ENCODE assay signal across 27 mouse cellular contexts in genomic region chr1:39292001-39292400, GRCm38 (mm10).
A peak's percentile ranks its signal among the peaks of the same experiment; 100 is the strongest.
DNase-seq lines count a peak whose midpoint lies in the region; ATAC-seq and TF ChIP-seq lines count a peak whose summit lies in the region.
"Had no signal": no experiment of that assay in that cellular context is flagged by ENCODE, and none has a peak within 500 bp of the region (broad histone marks: within the 10 kb centered on the region; RNA-seq: fewer than 3 reads in every experiment).

No protein-coding gene starts in this region.

- peak; percentile 71; the same call in 1 of the 2 replicates for TF ChIP-seq EP300 in ES-Bruce4 (IDR thresholded peaks at IDR 0.05; ENCODE audit: insufficient read depth, low read depth, low read length)

- H3K4me1 ChIP-seq in lung, embryonic 14.5 days (ENCODE audit: insufficient read depth): no peaks in the 10 kb centered on the region
- H3K4me1 ChIP-seq in ES-Bruce4 (ENCODE audit: control insufficient read depth, insufficient read depth, low read length): peaks cover 4% of the 10 kb centered on the region
- H3K4me1 ChIP-seq: embryonic facial prominence, embryonic 10.5 days; embryonic facial prominence, embryonic 13.5 days; forebrain, embryonic 12.5 days; forebrain, embryonic 15.5 days; hindbrain, embryonic 12.5 days; hindbrain, embryonic 15.5 days had no signal

- H3K36me3 ChIP-seq in lung, embryonic 14.5 days (ENCODE audit: insufficient read depth): no peaks in the 10 kb centered on the region
- H3K36me3 ChIP-seq in ES-Bruce4 (ENCODE audit: control insufficient read depth, insufficient read depth, low read length, poor library complexity, severe bottlenecking): no peaks in the 10 kb centered on the region
- H3K36me3 ChIP-seq: embryonic facial prominence, embryonic 10.5 days; embryonic facial prominence, embryonic 13.5 days; forebrain, embryonic 12.5 days; forebrain, embryonic 15.5 days; heart, embryonic 13.5 days; hindbrain, embryonic 12.5 days; hindbrain, embryonic 15.5 days had no signal

- peak; percentile 65 for DNase-seq in lung, embryonic 14.5 days
- DNase-seq in lung, postnatal 14 days: no peak
- DNase-seq in ES-CJ7 (ENCODE audit: low read depth, low spot score) (peak; percentile 79), ZHBTc4 (ENCODE audit: low read depth, low spot score) (peak; percentile 78)
- DNase-seq in adrenal gland, adult (ENCODE audit: inconsistent age in 2 of 2, low spot score in 1 of 2): no peak
- DNase-seq: adrenal gland, adult 8-10 months; adrenal gland, postnatal 25 days; cerebellum, adult 11-12 months; cerebellum, adult 8-10 months; cerebellum, postnatal 10 days; cerebellum, postnatal 36 days; embryo, embryonic 11 days; gastrocnemius, postnatal 10 days; gastrocnemius, postnatal 36 days; heart, adult 2 months; heart, postnatal 14 days had no signal

- H3K9ac ChIP-seq in lung, embryonic 14.5 days: no peak overlapping the region
- H3K9ac ChIP-seq in ES-Bruce4 (ENCODE audit: low read depth, poor library complexity, severe bottlenecking): no peak overlapping the region
- H3K9ac ChIP-seq: embryonic facial prominence, embryonic 13.5 days; forebrain, embryonic 12.5 days; forebrain, embryonic 15.5 days; heart, embryonic 13.5 days; hindbrain, embryonic 12.5 days; hindbrain, embryonic 15.5 days had no signal

- no peaks in the 10 kb centered on the region for H3K9me3 ChIP-seq in lung, embryonic 14.5 days (ENCODE audit: low read depth, low read length)
- H3K9me3 ChIP-seq in ES-Bruce4 (replicated peaks; ENCODE audit: control insufficient read depth, insufficient read depth, low read length, poor library complexity, severe bottlenecking): no peaks in the 10 kb centered on the region
- H3K9me3 ChIP-seq: embryonic facial prominence, embryonic 10.5 days; embryonic facial prominence, embryonic 13.5 days; forebrain, embryonic 12.5 days; forebrain, embryonic 15.5 days; heart, embryonic 13.5 days; hindbrain, embryonic 12.5 days; hindbrain, embryonic 15.5 days had no signal

- no peaks in the 10 kb centered on the region for H3K27me3 ChIP-seq in lung, embryonic 14.5 days (ENCODE audit: insufficient read depth, low read length)
- H3K27me3 ChIP-seq in ES-Bruce4 (ENCODE audit: control insufficient read depth, insufficient read depth, low read length, poor library complexity, severe bottlenecking): no peaks in the 10 kb centered on the region
- H3K27me3 ChIP-seq: embryonic facial prominence, embryonic 13.5 days; forebrain, embryonic 12.5 days; forebrain, embryonic 15.5 days; heart, embryonic 13.5 days; hindbrain, embryonic 12.5 days; hindbrain, embryonic 15.5 days had no signal

- WGBS in lung, embryonic 14.5 days: 32% methylated on average over 3 of the region's 3 CpGs

- TF ChIP-seq CTCF in lung, embryonic 14.5 days (IDR thresholded peaks at IDR 0.05; ENCODE audit: low read depth): no peak
- TF ChIP-seq CTCF in ES-Bruce4 (IDR thresholded peaks at IDR 0.05; ENCODE audit: low read depth, low read length): no peak

- no peak overlapping the region for H3K4me3 ChIP-seq in lung, embryonic 14.5 days (ENCODE audit: low read depth, low read length)
- no peak overlapping the region for H3K4me3 ChIP-seq in ES-Bruce4 (ENCODE audit: low read depth, low read length)
- H3K4me3 ChIP-seq: embryonic facial prominence, embryonic 10.5 days; embryonic facial prominence, embryonic 13.5 days; erythroblast, embryonic 14.5 days; forebrain, embryonic 12.5 days; forebrain, embryonic 15.5 days; heart, adult 2 months; heart, embryonic 13.5 days; hindbrain, embryonic 12.5 days; hindbrain, embryonic 15.5 days had no signal

- H3K4me2 ChIP-seq in lung, embryonic 14.5 days: no peak overlapping the region
- H3K4me2 ChIP-seq: embryonic facial prominence, embryonic 13.5 days; forebrain, embryonic 12.5 days; forebrain, embryonic 15.5 days; heart, embryonic 13.5 days; hindbrain, embryonic 12.5 days; hindbrain, embryonic 15.5 days had no signal

- peak; percentile 63; the same call in 1 of the 2 replicates for ATAC-seq in lung, embryonic 14.5 days (ENCODE audit: insufficient read depth)
- ATAC-seq: CD4-positive, CD25-positive, alpha-beta regulatory T cell, adult 4 months; forebrain, embryonic 15.5 days; intestine, postnatal 0 days had no signal

- peak overlapping the region; percentile 66 for H3K27ac ChIP-seq in lung, embryonic 14.5 days (ENCODE audit: low read depth)
- H3K27ac ChIP-seq in ES-Bruce4 (ENCODE audit: insufficient read depth, low read length): peak overlapping the region; percentile 68
- H3K27ac ChIP-seq: embryonic facial prominence, embryonic 10.5 days; embryonic facial prominence, embryonic 13.5 days; forebrain, embryonic 12.5 days; forebrain, embryonic 15.5 days; heart, adult 2 months; heart, embryonic 13.5 days; hindbrain, embryonic 12.5 days; hindbrain, embryonic 15.5 days had no signal

- TF ChIP-seq POLR2A in ES-Bruce4 (IDR thresholded peaks at IDR 0.05; ENCODE audit: insufficient read depth, low read length): no peak

Comparison
In these comparisons a context has a peak if more than half of its experiments do, and no peak if none do; other contexts are left out.
1. DNase-seq: peak in lung, embryonic 14.5 days (single experiment), ES-CJ7 (single experiment) and ZHBTc4 (single experiment); none in lung, postnatal 14 days (single experiment) and adrenal gland, adult (0 of 2).